Mouse (Mus musculus) spleen, embryonic (tissue): ENCODE data around the gene Pcare.

Source experiments
- CTCF ChIA-PET: fragments of 350-600 bp; sonication (Branson Sonifier 250); formaldehyde crosslinking; loops from one replicate; lab custom pipeline; 2022; lab: Charles Lee

Gene Pcare

DNA sequence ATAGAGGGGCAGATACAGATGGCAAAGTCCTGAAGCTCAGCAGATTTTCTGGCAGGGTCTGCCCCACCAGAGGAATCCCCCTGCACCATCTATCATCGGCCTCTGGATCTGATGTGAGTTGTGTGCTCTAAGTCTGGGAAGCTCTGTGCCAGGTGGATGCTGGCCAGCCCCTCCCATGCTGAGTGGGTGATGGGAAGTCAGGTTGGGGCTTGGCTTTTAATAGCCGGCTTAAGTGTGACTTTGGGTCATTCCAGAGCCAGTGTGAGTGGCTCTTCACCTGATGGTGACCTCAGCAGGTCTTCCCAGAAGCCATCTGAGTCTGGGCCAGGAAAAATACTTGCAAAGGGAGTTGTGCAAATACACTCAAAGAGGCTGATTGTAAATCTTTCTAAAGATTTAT is 22.0 kb downstream of the Pcare start:
- CTCF ChIA-PET, result no interaction called here

DNA sequence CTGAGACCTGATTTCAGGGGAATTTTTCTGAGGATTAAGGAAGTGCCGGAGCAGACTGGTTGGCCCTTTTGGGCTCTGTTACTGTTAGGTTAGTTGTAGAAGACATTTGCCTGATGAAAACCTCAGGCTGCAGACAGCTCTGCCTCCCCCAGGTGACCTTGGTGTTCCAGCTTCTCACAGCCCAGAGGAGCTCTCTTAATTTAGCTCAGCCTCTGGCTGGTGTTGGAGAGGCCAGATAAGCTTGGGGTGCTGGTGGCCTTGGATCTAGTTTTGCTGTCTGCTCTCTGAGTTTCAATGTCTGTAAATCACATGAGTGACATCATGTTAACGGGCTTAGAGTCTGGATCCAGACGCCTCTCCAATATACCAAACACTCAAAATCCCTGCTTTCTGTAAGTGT is 31.7 kb downstream of the Pcare start:
- CTCF ChIA-PET, result no interaction called here

DNA sequence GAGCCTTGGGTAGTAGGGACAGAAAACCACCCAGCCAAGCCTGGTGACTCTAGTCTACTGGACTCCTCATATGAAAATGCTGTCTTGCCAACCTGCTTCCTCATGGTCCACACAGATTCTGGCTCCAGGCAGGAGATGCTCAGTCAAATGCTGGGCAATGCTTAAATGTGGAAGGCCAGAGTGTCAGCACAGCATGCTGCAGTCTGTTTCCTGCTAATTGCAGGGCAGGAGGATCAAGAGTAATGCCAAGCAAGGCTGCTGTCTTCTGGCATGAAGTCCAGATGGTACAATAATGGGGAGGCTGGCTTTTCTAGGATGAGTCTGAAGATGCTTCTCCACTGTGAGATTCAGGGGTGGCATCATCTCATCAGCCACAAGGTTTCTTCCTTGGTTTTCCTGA is 32.3 kb downstream of the Pcare start:
- CTCF ChIA-PET, result no interaction called here

DNA sequence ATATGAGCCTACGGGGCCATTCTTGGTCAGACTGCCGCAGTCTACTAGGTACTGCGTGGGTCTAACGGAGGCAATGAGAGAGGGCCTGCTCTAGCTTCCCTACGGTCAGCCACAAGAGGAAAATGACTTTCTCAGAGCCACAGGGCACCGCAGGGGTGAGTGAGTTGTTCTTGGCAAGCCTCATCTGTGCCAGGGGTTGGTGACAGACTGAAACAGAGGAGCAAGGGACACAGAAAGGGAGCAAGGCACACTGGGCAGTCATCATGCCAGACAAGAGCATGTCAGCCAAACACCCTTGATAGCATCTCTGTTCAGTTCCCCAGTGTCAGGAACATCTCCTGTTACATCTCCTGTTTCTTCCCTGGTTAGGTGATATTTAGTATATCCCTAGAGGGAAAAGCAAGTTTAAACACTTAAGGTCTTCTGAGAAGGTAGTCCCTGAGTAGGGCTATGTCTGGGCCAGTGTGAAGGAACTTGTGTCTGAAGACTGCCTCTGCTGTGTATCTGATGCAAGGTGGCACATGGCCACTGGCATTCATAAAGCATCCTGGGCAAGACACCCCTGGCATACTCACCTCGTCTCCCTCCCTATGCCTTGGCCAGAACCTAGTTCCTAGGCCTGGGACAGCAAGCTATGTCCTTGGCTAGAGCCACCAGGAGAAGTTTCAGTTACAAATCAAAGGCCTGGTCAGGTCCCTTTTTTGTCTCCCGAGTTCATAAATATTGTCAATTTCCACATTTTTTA is 34.6 kb downstream of the Pcare start:
- CTCF ChIA-PET, result no interaction called here

DNA sequence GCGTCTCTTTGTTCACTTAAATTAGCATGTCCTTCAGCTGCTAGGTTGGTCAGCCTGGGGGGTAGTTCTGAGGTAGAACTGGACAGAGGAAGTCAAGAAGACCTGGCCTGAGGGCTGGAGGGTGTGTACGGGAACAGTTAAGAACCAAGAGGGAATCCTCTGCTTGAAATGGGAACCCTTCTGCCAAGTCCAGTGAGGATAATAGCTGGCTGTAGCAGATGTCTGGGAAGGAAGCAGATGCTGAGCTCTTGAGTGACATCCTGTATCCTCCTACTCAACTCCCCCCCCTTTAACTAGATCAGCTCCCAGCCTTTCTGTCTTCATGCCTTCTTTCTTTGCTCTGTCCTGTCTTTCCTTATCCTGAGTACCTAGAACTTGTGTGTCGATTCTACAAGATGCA is 37.7 kb downstream of the Pcare start:
- CTCF ChIA-PET, result no interaction called here

DNA sequence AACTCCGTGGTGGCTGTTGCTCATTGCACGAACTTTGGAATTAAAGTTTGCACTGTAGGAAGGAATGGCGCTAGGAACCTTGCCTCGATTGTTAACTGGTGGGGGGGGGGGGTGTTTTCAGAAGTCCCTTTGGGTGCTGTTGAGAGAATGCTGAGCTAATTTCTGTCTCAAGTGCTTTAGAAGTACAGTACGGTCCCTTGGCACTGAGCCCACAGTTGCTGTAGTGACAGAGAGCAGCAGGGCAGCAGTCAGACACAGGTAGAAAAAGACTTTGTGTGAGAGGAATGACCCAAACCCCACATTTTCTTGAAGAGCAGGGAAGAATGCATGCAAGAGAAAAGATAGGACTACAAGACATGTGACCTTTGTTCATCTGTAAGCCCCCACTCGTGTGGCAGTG is 40.4 kb downstream of the Pcare start:
- CTCF ChIA-PET, result no interaction called here

DNA sequence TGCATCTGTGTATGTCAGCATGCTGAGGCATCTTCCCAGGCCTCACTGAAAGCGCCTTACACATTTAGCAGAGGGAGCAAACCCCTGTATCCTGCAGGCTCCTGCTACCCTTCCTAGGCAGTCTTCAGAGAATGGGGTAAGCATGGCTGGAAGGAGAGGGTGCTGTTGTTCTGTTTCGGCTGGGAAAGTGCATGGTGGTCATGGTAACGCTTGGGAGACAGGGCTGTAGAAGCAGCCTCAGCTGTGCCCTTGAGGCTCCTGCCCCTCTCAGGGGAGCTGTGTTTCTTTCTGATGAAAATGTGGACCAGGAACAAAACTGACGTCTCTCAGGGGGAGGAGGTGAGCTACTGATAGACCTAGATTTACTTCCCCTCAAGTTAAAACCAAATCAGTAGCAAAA is 45.0 kb downstream of the Pcare start:
- CTCF ChIA-PET, result no interaction called here

DNA sequence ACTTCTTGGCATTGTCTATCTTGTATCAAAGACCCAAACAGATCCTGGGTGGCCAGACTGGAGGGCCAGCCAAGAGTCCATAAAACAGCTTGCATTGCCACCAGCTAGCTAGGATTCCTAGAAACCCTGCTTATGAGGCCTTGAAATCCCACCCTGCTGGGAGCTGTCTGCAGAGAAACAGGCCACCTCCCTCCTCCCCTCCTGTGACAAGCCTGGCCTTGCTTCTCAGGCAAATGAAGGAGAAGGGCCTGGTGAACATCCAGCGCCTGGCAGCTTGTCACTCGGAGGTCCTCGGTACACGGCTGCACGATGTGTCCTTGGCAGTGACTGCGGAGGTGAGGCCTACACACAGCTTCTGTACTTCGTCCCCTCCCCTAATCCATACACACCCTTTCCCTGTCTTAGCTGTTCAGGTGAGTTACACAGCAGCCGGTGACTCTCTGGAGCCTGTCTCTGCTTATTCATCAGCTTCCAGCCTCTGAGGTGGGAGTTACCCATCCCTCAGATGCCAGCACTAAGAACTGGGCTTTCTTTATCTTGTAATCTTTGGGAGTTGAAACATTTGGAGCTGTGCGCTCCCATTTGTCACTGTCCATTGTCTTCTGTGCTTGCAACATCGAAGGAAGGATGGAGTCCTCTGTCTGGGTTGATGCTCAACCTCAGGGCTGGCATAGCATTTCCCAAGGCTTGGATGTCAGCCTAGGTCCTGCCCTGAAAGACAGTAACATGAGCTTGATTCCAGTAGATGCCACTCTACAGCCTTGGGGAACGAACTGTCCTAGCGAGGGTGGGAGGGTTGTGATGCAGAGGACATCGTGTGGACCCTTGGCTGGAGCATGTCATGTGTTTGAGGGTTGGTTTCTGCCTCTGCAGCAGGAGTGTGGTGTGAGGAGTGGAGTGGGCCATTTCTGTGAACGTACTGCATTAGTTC is 46.9 kb downstream of the Pcare start:
- CTCF ChIA-PET, result no interaction called here

DNA sequence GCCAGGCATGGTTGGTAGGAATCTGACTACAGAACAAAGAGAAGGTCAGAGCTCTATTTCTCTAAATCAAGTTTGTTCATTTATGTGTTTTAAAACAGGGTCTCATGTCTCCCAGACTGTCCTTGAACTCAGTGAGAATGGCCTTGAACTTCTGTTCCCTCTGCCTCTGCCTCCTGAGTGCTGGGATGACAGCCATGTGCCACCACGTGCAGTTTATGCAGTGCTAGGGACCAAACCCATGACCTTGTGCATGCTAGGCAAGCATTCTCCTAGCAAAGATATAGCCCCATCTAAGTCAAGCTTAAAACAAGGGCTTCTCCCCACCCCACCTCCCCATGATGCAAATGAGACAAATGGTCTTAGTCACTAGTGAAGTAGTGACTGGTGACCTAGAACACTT is 47.6 kb downstream of the Pcare start:
- CTCF ChIA-PET, result no interaction called here

DNA sequence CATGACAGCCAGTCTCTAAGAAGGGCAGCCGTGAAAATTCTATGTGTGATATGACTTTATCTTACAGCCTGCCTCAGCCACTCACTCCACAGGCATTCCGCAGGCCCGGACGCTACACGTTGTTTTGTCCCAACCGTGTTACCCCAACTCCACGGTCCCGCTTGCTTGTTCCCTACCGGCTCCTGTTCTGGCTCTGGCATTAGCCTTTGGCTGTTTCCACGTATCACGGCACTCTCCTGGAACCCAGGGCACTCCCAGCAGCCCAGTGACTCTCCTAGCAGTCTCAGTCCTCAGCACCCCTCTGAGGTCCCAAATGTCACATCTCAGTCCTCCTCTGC is 54.1 kb downstream of the Pcare start:
- CTCF ChIA-PET, result no interaction called here

DNA sequence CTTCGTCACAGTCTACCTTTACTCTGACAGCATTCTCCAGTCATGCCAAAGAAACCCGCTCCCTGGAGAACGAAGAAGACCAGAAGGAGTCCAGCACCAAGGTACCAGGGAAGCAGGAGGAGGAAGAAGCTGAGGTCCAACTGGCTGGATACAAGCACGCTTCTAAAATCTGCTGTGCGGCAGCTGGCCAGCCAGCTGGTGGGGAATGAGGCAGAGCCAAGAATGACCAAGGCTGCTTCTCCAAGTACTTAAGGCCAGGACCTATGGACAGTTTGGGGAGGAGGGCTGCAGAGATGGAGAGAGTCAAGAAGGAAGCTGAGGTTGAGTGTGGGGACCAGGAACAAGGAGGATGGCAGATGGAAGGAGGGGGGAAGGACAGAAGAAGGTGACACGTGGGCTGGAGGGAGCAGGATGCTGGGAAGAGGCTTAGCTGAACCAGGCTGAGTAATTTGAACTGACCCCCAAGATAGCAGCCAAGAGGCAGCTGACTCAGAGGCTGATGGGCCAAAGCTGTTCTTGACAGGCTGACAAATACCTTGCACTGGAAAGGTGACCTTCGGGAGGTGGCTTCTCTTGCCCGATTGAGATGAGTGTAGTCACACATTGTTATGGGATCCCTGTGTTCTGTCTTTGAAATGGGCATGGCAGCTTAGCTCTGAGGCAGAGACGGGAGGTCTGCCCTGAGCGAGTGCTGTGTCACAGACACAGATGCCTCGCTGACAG is 54.6 kb downstream of the Pcare start:
- CTCF ChIA-PET, result no interaction called here

DNA sequence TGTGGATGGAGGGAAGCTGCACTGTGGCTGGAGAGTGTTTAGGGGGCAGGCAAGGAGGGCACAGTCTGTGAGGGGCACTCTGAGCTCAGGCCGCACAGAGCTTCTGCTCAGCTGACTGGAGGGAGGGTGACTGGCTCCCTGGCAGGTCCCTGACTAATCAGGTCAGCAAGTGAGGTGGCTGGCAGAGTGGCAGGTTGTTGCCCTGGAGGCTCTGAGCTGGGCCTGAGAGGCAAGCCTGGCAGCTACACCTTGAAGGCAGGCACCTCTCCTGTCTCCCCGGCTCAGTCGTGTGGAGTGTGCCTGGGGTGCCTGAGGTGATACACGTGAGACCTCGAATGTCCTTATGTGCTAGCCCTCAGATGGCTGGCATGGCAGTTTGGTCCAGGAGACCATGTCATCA is 56.3 kb downstream of the Pcare start:
- CTCF ChIA-PET, result no interaction called here

DNA sequence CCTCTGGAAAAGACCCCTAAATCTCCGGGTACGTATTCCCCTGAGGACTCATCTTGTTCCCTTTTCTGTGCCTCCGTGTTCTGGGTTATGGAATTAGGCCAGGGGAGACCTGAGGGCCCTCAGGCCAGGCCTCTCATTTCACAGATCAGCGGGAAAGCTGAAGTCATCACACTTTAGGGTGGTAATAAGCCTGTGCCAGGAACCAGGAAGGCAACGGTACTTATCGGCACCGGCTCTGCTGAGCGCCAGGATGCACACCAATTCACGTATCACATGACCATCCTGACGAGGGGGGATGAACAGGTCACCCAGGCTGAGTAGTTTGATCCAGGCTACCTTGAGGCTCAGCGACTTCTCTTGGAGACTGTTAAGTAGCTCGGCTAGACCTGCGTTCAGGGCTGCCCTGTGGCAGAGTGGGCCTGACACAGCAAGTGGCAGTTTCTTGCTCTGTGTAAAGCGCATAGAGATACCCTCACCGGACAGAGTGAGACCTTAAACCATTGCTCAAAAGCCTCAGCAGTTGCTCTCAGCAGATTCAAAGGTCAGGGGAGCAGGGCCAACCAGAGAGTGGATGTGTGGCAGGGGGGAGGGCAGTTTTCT is 56.9 kb downstream of the Pcare start:
- CTCF ChIA-PET, result no interaction called here

DNA sequence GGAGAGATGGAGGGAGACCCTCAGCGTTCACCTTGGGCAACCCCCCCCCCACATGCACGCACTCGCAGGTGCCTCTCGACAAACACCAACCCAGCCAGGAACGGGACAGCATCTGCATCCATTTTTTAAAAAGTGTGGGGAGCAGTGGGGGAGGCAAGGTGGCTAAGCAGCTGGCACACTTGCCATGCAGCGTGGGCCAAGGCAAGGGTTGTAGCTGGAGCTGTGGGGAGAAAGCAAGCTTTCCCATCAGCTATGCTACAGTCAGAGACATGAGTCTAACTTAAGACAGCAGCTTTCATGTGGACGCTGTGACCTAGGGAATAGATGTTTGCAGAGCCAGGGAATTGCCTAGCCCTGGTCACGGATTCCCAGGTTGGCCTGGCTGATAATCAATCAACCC is 57.5 kb downstream of the Pcare start:
- CTCF ChIA-PET, result no interaction called here

DNA sequence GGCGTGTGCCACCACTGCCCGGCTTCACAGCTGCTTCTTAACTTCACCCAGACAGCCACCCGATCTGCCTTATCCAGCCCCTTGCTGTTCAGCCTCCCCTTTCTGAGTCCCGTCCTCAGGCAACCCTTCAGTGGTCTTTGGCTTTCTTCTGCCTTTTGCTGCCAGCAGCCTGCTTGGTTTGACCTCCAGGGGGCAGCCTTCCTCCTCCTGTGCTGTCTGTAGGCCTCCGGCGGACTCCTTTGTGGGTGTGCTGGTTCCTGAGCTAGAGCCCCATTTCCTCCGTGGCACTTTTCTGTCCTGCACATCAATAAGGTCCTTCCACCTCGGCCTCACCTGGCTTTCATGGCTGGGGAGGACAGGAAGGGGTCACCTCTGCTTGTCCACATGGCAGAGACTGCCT is 58.9 kb downstream of the Pcare start:
- CTCF ChIA-PET, result no interaction called here
